Mouse (Mus musculus) MN1 (cell line): ENCODE measurements around the gene Lrp2bp.

Source experiments
- DNase-seq: peaks from one replicate; pipeline ENCODE4 v3.0.0-alpha.2; 2016; ENCODE audit warnings: low spot score

Lrp2bp gene

GRCm38 (mm10) chr8:46036217-46036616 lies 37.1 kb downstream of the Lrp2bp start:
- no peak for DNase-seq

GRCm38 (mm10) chr8:46039666-46040065 lies 40.6 kb downstream of the Lrp2bp start:
- DNase-seq: no peak

- DNase-seq: no peak
Observed at GRCm38 (mm10) chr8:46040260-46040659, 41.2 kb downstream of the Lrp2bp start.

GRCm38 (mm10) chr8:46072798-46073197 lies 73.7 kb downstream of the Lrp2bp start:
- no peak for DNase-seq

GRCm38 (mm10) chr8:46073540-46074140 lies 74.5 kb downstream of the Lrp2bp start:
- no peak for DNase-seq

GRCm38 (mm10) chr8:46075223-46075622 lies 76.1 kb downstream of the Lrp2bp start:
- DNase-seq: no peak

- DNase-seq: no peak
Observed at GRCm38 (mm10) chr8:46078866-46079265, 79.8 kb downstream of the Lrp2bp start.
